Mouse (Mus musculus) lung, adult 2 months (tissue): ENCODE measurements around the gene Ttc33.

Experiments used
- CTCF ChIP-seq: fragments of 200-500 bp; IDR thresholded peaks from 2 replicates; pipeline ENCODE4 v1.5.1; 2011; ENCODE audit warnings: mild to moderate bottlenecking, low read length, control low read depth; ENCODE audit not compliant: insufficient read depth
- POLR2A ChIP-seq: fragments of 200-500 bp; IDR thresholded peaks from 2 replicates; pipeline ENCODE4 v1.6.1; 2011; ENCODE audit warnings: low read depth, mild to moderate bottlenecking, control low read depth, low read length, borderline replicate concordance; ENCODE audit errors: extremely low read depth

- no peak for TF ChIP-seq CTCF
- no peak for TF ChIP-seq POLR2A
Measured at GRCm38 (mm10) chr15:5140357-5140756, 45.0 kb upstream of the Ttc33 start.
